ENCODE assay signal across 8 mouse cellular contexts in the genomic region with DNA sequence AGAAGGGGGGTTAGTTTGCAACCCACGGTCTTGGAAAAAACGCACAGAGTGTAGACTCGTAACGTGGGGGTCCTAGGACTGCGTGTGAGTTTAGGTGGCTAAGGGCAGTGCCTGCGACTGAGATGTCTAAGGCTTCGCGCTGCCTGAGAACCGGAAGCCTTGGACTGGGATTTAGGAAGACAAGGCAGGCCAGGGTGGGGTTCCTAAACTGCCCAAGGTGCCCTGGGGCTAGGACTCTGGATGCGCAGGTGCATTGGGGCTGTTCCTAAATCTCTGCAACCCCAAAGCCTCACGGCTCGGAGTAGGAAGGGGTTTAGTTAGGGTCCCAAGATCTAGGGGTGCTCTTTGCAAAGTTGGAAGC. TPM values are rescaled to one million over a fixed set of nuclear protein-coding genes. Genes with fewer than 3 reads are reported as not detected.
DNase-seq lines count a peak whose midpoint lies in the region; ATAC-seq and TF ChIP-seq lines count a peak whose summit lies in the region.

No protein-coding gene starts in this region.

- H3K4me3 ChIP-seq in kidney, embryonic 14.5 days (ENCODE audit: low read length): peak overlapping the region; percentile 87
- peak overlapping the region; percentile 76 to 82 for H3K4me3 ChIP-seq in MEL (ENCODE audit: control insufficient read depth in 1 of 2, insufficient read depth in 1 of 2, low read depth in 2 of 2, low read length in 2 of 2)
- H3K4me3 ChIP-seq in forebrain, embryonic 14.5 days (ENCODE audit: low read depth, low read length): peak overlapping the region; percentile 78
- peak overlapping the region; percentile 75 to 83 for H3K4me3 ChIP-seq in liver, embryonic 14.5 days (ENCODE audit: insufficient read depth in 1 of 2, low read depth in 2 of 2, low read length in 2 of 2)
- H3K4me3 ChIP-seq in stomach, postnatal 0 days (ENCODE audit: low read depth, low read length): peak overlapping the region; percentile 76

- no peak for TF ChIP-seq CTCF in MEL (IDR thresholded peaks at IDR 0.05 in 2 of 3, conservative IDR thresholded peaks at IDR 0.05 in 1 of 3; ENCODE audit: control insufficient read depth in 1 of 3, insufficient read depth in 1 of 3, low read depth in 2 of 3, low read length in 3 of 3, poor library complexity in 1 of 3, severe bottlenecking in 1 of 3)
- no peak for TF ChIP-seq CTCF in liver, embryonic 14.5 days (IDR thresholded peaks at IDR 0.05; ENCODE audit: low read depth)
- no peak for TF ChIP-seq CTCF in stomach, postnatal 0 days (IDR thresholded peaks at IDR 0.05; ENCODE audit: low read depth)

- no peak for TF ChIP-seq EP300 in MEL (IDR thresholded peaks at IDR 0.05; ENCODE audit: low read depth in 1 of 2, low read length in 2 of 2)
- no peak for TF ChIP-seq EP300 in liver, embryonic 14.5 days (IDR thresholded peaks at IDR 0.05; ENCODE audit: low read depth)
- no peak for TF ChIP-seq EP300 in stomach, postnatal 0 days (optimal IDR thresholded peaks at IDR 0.05)

- no peaks in the 10 kb centered on the region for H3K36me3 ChIP-seq in kidney, embryonic 14.5 days (ENCODE audit: control insufficient read depth, insufficient read depth, low read length)
- H3K36me3 ChIP-seq in MEL (ENCODE audit: control insufficient read depth in 1 of 2, insufficient read depth in 2 of 2, low read length in 2 of 2): peaks cover 0 to 2% of the 10 kb centered on the region in 2 experiments; a peak in 1 of 4 replicates
- no peaks in the 10 kb centered on the region for H3K36me3 ChIP-seq in forebrain, embryonic 14.5 days (ENCODE audit: control insufficient read depth, insufficient read depth, low read length)
- no peaks in the 10 kb centered on the region for H3K36me3 ChIP-seq in liver, embryonic 14.5 days (replicated peaks; ENCODE audit: control insufficient read depth, insufficient read depth, low read depth)
- no peaks in the 10 kb centered on the region for H3K36me3 ChIP-seq in stomach, postnatal 0 days (ENCODE audit: control insufficient read depth, insufficient read depth, low read length)

- no peak for DNase-seq in kidney, postnatal 25 days
- DNase-seq in MEL (ENCODE audit: low read depth, low spot score): no peak
- DNase-seq in forebrain, embryonic 14.5 days (ENCODE audit: low spot score): no peak
- DNase-seq in liver, embryonic 14.5 days (ENCODE audit: low read depth in 3 of 3, low spot score in 3 of 3): no peak
- no peak for DNase-seq in stomach, postnatal 0 days (ENCODE audit: low spot score)
- no peak for DNase-seq in right cerebral cortex, postnatal 25 days
- no peak for DNase-seq in cerebellum, postnatal 4 days (ENCODE audit: low spot score in 2 of 2)

- H3K4me2 ChIP-seq in kidney, embryonic 14.5 days (replicated peaks; ENCODE audit: low read depth, low read length): peak overlapping the region; percentile 79
- H3K4me2 ChIP-seq in forebrain, embryonic 14.5 days (ENCODE audit: low read length): peak overlapping the region; percentile 90
- peak overlapping the region; percentile 91 for H3K4me2 ChIP-seq in liver, embryonic 14.5 days (ENCODE audit: low read depth)
- H3K4me2 ChIP-seq in stomach, postnatal 0 days (replicated peaks; ENCODE audit: low read depth): peak overlapping the region; percentile 86

- peak; percentile 26; the same call in 1 of the 2 replicates for ATAC-seq in kidney, embryonic 14.5 days (ENCODE audit: low FRiP score, low TSS enrichment)
- 0 out of 2 replicates have a peak, but pooled peaks have one; percentile 14 for ATAC-seq in forebrain, embryonic 14.5 days
- ATAC-seq in liver, embryonic 14.5 days (ENCODE audit: insufficient read depth): no peak
- no peak for ATAC-seq in stomach, postnatal 0 days (ENCODE audit: low FRiP score, low TSS enrichment)

- WGBS in kidney, embryonic 14.5 days: 0% methylated on average over 12 of the region's 12 CpGs
- 1% methylated on average over 12 of the region's 12 CpGs for WGBS in forebrain, embryonic 14.5 days
- WGBS in liver, embryonic 14.5 days (ENCODE audit: insufficient replicate concordance): 4% methylated on average over 12 of the region's 12 CpGs
- 1% methylated on average over 12 of the region's 12 CpGs for WGBS in stomach, postnatal 0 days

- no peak for TF ChIP-seq POLR2A in MEL (IDR thresholded peaks at IDR 0.05; ENCODE audit: control insufficient read depth in 1 of 2, insufficient read depth in 1 of 2, low read depth in 1 of 2, low read length in 2 of 2, poor library complexity in 1 of 2)

- peaks cover 19% of the 10 kb centered on the region for H3K4me1 ChIP-seq in kidney, embryonic 14.5 days (ENCODE audit: control insufficient read depth, insufficient read depth, low read length)
- peaks cover 0 to 16% of the 10 kb centered on the region in 2 experiments; a peak in 3 of 4 replicates for H3K4me1 ChIP-seq in MEL (ENCODE audit: control insufficient read depth in 1 of 2, insufficient read depth in 2 of 2, low read length in 2 of 2)
- H3K4me1 ChIP-seq in forebrain, embryonic 14.5 days (ENCODE audit: control insufficient read depth, insufficient read depth, low read length): peaks cover 18% of the 10 kb centered on the region
- H3K4me1 ChIP-seq in liver, embryonic 14.5 days (replicated peaks; ENCODE audit: control insufficient read depth in 2 of 2, insufficient read depth in 2 of 2, low read length in 1 of 2): peaks cover 6 to 16% of the 10 kb centered on the region in 2 experiments
- H3K4me1 ChIP-seq in stomach, postnatal 0 days (replicated peaks; ENCODE audit: control insufficient read depth, insufficient read depth): peaks cover 4% of the 10 kb centered on the region

- peak overlapping the region; percentile 94 for H3K9ac ChIP-seq in kidney, embryonic 14.5 days (ENCODE audit: low read depth, low read length)
- H3K9ac ChIP-seq in MEL (ENCODE audit: control insufficient read depth, low read depth, low read length, poor library complexity, severe bottlenecking): peak overlapping the region; percentile 85
- H3K9ac ChIP-seq in forebrain, embryonic 14.5 days (ENCODE audit: low read length): peak overlapping the region; percentile 82
- peak overlapping the region; percentile 76 for H3K9ac ChIP-seq in liver, embryonic 14.5 days (replicated peaks)
- H3K9ac ChIP-seq in stomach, postnatal 0 days (ENCODE audit: low read length): peak overlapping the region; percentile 91

- H3K79me2 ChIP-seq in MEL (ENCODE audit: control insufficient read depth, insufficient read depth, low read length, poor library complexity): peaks cover 10% of the 10 kb centered on the region

- H3K27ac ChIP-seq in kidney, embryonic 14.5 days (ENCODE audit: low read depth, low read length): peak overlapping the region; percentile 68
- no peak overlapping the region for H3K27ac ChIP-seq in MEL (ENCODE audit: control insufficient read depth, low read depth, low read length)
- 0 out of 2 replicates have a peak overlapping the region, but pooled peaks have one; percentile 2 for H3K27ac ChIP-seq in forebrain, embryonic 14.5 days (ENCODE audit: low read depth, low read length)
- H3K27ac ChIP-seq in liver, embryonic 14.5 days: no peak overlapping the region
- H3K27ac ChIP-seq in stomach, postnatal 0 days (replicated peaks): peak overlapping the region; percentile 85

- H3K27me3 ChIP-seq in kidney, embryonic 14.5 days (ENCODE audit: control insufficient read depth, insufficient read depth, low read length): no peaks in the 10 kb centered on the region
- peaks cover 0 to 1% of the 10 kb centered on the region in 2 experiments; a peak in 1 of 4 replicates for H3K27me3 ChIP-seq in MEL (ENCODE audit: control insufficient read depth in 1 of 2, insufficient read depth in 2 of 2, low read length in 2 of 2)
- H3K27me3 ChIP-seq in forebrain, embryonic 14.5 days (replicated peaks; ENCODE audit: control insufficient read depth, insufficient read depth, low read length): no peaks in the 10 kb centered on the region
- H3K27me3 ChIP-seq in liver, embryonic 14.5 days (ENCODE audit: control insufficient read depth, insufficient read depth, low read length): no peaks in the 10 kb centered on the region
- no peaks in the 10 kb centered on the region for H3K27me3 ChIP-seq in stomach, postnatal 0 days (ENCODE audit: control insufficient read depth, insufficient read depth, low read length)

- no peaks in the 10 kb centered on the region for H3K9me3 ChIP-seq in kidney, embryonic 14.5 days (ENCODE audit: control insufficient read depth, low read length)
- no peaks in the 10 kb centered on the region for H3K9me3 ChIP-seq in MEL (replicated peaks; ENCODE audit: insufficient read depth, low read length)
- no peaks in the 10 kb centered on the region for H3K9me3 ChIP-seq in forebrain, embryonic 14.5 days (replicated peaks; ENCODE audit: control insufficient read depth, low read length)
- H3K9me3 ChIP-seq in liver, embryonic 14.5 days (ENCODE audit: control insufficient read depth, low read length): no peaks in the 10 kb centered on the region
- H3K9me3 ChIP-seq in stomach, postnatal 0 days (ENCODE audit: control insufficient read depth, low read length): no peaks in the 10 kb centered on the region

- no peak for TF ChIP-seq RAD21 in MEL (IDR thresholded peaks at IDR 0.05; ENCODE audit: low read depth, low read length)

RNA-seq across cellular contexts. Expression of a gene that starts 0.7 kb away (rescaled TPM):
- 5.6 and 6.1 TPM in 2 replicates for polyA plus RNA-seq in kidney, embryonic 14.5 days (2014; fragmentation: Nextera tagmentation; extraction: Ambion mirVana)
- total RNA-seq in MEL (2012; rRNA removed): 5.2 and 8.1 TPM in 2 replicates
- 1 to 10 TPM in 1 of 2 experiments, not detected in 1; 5.9 TPM for polyA plus RNA-seq in MEL (2012; ENCODE audit: insufficient read depth in 1 of 2, insufficient read length in 2 of 2, low read depth in 1 of 2, low replicate concordance in 2 of 2, missing spikeins in 1 of 2)
- 5.4 and 6.8 TPM in 2 replicates for polyA plus RNA-seq in forebrain, embryonic 14.5 days (2014; fragmentation: Nextera tagmentation; extraction: Ambion mirVana)
- polyA plus RNA-seq in liver, embryonic 14.5 days (2012; rRNA removed): not detected in 2 replicates
- polyA plus RNA-seq in liver, embryonic 14.5 days (2014; fragmentation: Nextera tagmentation; extraction: Ambion mirVana): 0.96 and 2.1 TPM in 2 replicates
- polyA plus RNA-seq in stomach, postnatal 0 days (2015; fragmentation: Nextera tagmentation; extraction: Ambion mirVana): 13.4 and 14.1 TPM in 2 replicates

RNA-seq across cellular contexts. Expression of a gene that starts 28.1 kb away (rescaled TPM):
- polyA plus RNA-seq in kidney, embryonic 14.5 days (2014; fragmentation: Nextera tagmentation; extraction: Ambion mirVana): 7.7 and 8.3 TPM in 2 replicates
- total RNA-seq in MEL (2012; rRNA removed): 9.9 and 20.8 TPM in 2 replicates
- 10 to 100 TPM in 1 of 2 experiments, not detected in 1; 10.7 TPM for polyA plus RNA-seq in MEL (2012; ENCODE audit: insufficient read depth in 1 of 2, insufficient read length in 2 of 2, low read depth in 1 of 2, low replicate concordance in 2 of 2, missing spikeins in 1 of 2)
- 0.11 and 0.38 TPM in 2 replicates for polyA plus RNA-seq in forebrain, embryonic 14.5 days (2014; fragmentation: Nextera tagmentation; extraction: Ambion mirVana)
- polyA plus RNA-seq in liver, embryonic 14.5 days (2012; rRNA removed): 5.4 and 17.2 TPM in 2 replicates
- polyA plus RNA-seq in liver, embryonic 14.5 days (2014; fragmentation: Nextera tagmentation; extraction: Ambion mirVana): 12.8 and 13.2 TPM in 2 replicates
- polyA plus RNA-seq in stomach, postnatal 0 days (2015; fragmentation: Nextera tagmentation; extraction: Ambion mirVana): 55.0 and 60.2 TPM in 2 replicates

RNA-seq across cellular contexts. Expression of a gene that starts 28.7 kb away (rescaled TPM):
- 212 and 283 TPM in 2 replicates for polyA plus RNA-seq in kidney, embryonic 14.5 days (2014; fragmentation: Nextera tagmentation; extraction: Ambion mirVana)
- 156 and 164 TPM in 2 replicates for total RNA-seq in MEL (2012; rRNA removed)
- 100 to 1,000 TPM in 1 of 2 experiments, not detected in 1; 343 TPM for polyA plus RNA-seq in MEL (2012; ENCODE audit: insufficient read depth in 1 of 2, insufficient read length in 2 of 2, low read depth in 1 of 2, low replicate concordance in 2 of 2, missing spikeins in 1 of 2)
- polyA plus RNA-seq in forebrain, embryonic 14.5 days (2014; fragmentation: Nextera tagmentation; extraction: Ambion mirVana): 238 and 265 TPM in 2 replicates
- polyA plus RNA-seq in liver, embryonic 14.5 days (2012; rRNA removed): 75.0 and 75.9 TPM in 2 replicates
- 145 and 158 TPM in 2 replicates for polyA plus RNA-seq in liver, embryonic 14.5 days (2014; fragmentation: Nextera tagmentation; extraction: Ambion mirVana)
- 234 and 253 TPM in 2 replicates for polyA plus RNA-seq in stomach, postnatal 0 days (2015; fragmentation: Nextera tagmentation; extraction: Ambion mirVana)

RNA-seq across cellular contexts. Expression of a gene that starts 29.0 kb away (rescaled TPM):
- polyA plus RNA-seq in kidney, embryonic 14.5 days (2014; fragmentation: Nextera tagmentation; extraction: Ambion mirVana): 37.9 and 52.8 TPM in 2 replicates
- 18.2 and 21.7 TPM in 2 replicates for total RNA-seq in MEL (2012; rRNA removed)
- 10 to 100 TPM in 1 of 2 experiments, not detected in 1; 46.5 TPM for polyA plus RNA-seq in MEL (2012; ENCODE audit: insufficient read depth in 1 of 2, insufficient read length in 2 of 2, low read depth in 1 of 2, low replicate concordance in 2 of 2, missing spikeins in 1 of 2)
- polyA plus RNA-seq in forebrain, embryonic 14.5 days (2014; fragmentation: Nextera tagmentation; extraction: Ambion mirVana): 21.3 and 24.8 TPM in 2 replicates
- polyA plus RNA-seq in liver, embryonic 14.5 days (2012; rRNA removed): 14.6 and 15.1 TPM in 2 replicates
- 12.3 and 12.4 TPM in 2 replicates for polyA plus RNA-seq in liver, embryonic 14.5 days (2014; fragmentation: Nextera tagmentation; extraction: Ambion mirVana)
- polyA plus RNA-seq in stomach, postnatal 0 days (2015; fragmentation: Nextera tagmentation; extraction: Ambion mirVana): 74.6 and 85.7 TPM in 2 replicates

Comparison
In these comparisons a context has a peak if more than half of its experiments do, and no peak if none do; other contexts are left out.
1. ATAC-seq: peak in kidney, embryonic 14.5 days (single experiment) and forebrain, embryonic 14.5 days (single experiment); none in liver, embryonic 14.5 days (single experiment) and stomach, postnatal 0 days (single experiment).
2. H3K27ac ChIP-seq: peak in kidney, embryonic 14.5 days (single experiment), forebrain, embryonic 14.5 days (single experiment) and stomach, postnatal 0 days (single experiment); none in MEL (single experiment) and liver, embryonic 14.5 days (single experiment).
3. Peak in every context shown above with its lines, with median percentiles within 50 percentile points of each other: H3K4me2 ChIP-seq, H3K4me3 ChIP-seq and H3K9ac ChIP-seq.